Mouse (Mus musculus) C3H10T1/2 (cell line): Measurements from ENCODE around the gene Gm19965. TPM values are rescaled to one million over a fixed set of nuclear protein-coding genes. Genes with fewer than 3 reads are reported as not detected.

Experiments
- polyA plus RNA-seq, 2 experiments: library from polyadenylated mRNA; unstranded; fragments of >200 nt; fragmentation: generic; extraction: Trizol; gene quantifications; one replicate each; pipeline ENCODE4 v1.2.1; 2012; ENCODE audit warnings: missing spikeins in 2 of 2

Gm19965 gene
- not detected for polyA plus RNA-seq

GRCm38 (mm10) chr1:116802683-116803082 lies at the start of gene Gm19965:
Gene Gm19965, plus strand, starts transcription at chr1:116802983.

